Mouse (Mus musculus) midbrain, embryonic 10.5 days (tissue): ENCODE data around the gene Sec24b. TPM values are rescaled to one million over a fixed set of nuclear protein-coding genes. Genes with fewer than 3 reads are reported as not detected.

Experiments
- DNase-seq: peaks from one replicate; pipeline ENCODE4 v3.0.0-alpha.2; 2017; ENCODE audit warnings: low spot score
- H3K27ac ChIP-seq: fragments of 300-500 bp; sonication (generic); replicated peaks from 2 replicates; pipeline ENCODE4 v1.5.1; 2016; ENCODE audit warnings: mild to moderate bottlenecking
- H3K27me3 ChIP-seq: fragments of 300-500 bp; sonication (generic); 2 replicates; pipeline ENCODE4 v1.6.1; 2016; ENCODE audit warnings: low read depth, mild to moderate bottlenecking; ENCODE audit not compliant: poor library complexity, severe bottlenecking
- H3K36me3 ChIP-seq: fragments of 300-500 bp; sonication (generic); 2 replicates; pipeline ENCODE4 v1.6.1; 2016; ENCODE audit warnings: mild to moderate bottlenecking, moderate library complexity
- H3K4me1 ChIP-seq: fragments of 300-500 bp; sonication (generic); 2 replicates; pipeline ENCODE4 v1.6.1; 2016
- H3K4me3 ChIP-seq: fragments of 300-500 bp; sonication (generic); 2 replicates; pipeline ENCODE4 v1.5.1; 2016; ENCODE audit warnings: mild to moderate bottlenecking, moderate library complexity
- H3K9me3 ChIP-seq: fragments of 300-500 bp; sonication (generic); replicated peaks from 2 replicates; pipeline ENCODE4 v1.6.1; 2016; ENCODE audit warnings: mild to moderate bottlenecking
- WGBS: fragments of 180-500 bp; shearing (Covaris S2); methylation state at CpG from one replicate; pipeline ENCODE4 v1.1.7; 2016; 5-methylcytosine and 5-hydroxymethylcytosine counted together
- polyA plus RNA-seq: library from polyadenylated mRNA; unstranded; fragments of >200 nt; fragmentation: Nextera tagmentation; extraction: Ambion mirVana; gene quantifications from 2 replicates; pipeline ENCODE4 v1.2.1, GENCODE M21; 2016

Gene Sec24b
- polyA plus RNA-seq, 1 experiment from 2014 or later, result 32.4 TPM

DNA sequence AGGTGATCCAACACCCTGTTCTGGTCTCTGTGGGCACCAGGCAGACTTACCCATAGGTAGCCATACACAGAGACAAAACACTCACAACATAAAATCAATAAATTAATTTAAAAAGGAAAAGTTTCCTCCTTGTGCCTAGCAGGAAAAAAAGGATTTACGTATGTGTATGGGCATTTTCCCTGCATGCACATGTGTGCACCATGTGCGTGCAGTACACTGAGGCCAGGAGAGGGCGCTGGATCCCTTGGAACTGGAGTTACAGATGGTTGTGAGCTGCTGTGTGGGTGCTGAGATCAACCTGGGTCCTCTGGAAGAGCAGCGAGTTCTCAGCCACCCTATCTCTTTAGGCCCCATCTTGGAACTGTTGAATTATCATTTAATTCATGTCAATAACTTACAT, 76.0 kb downstream of the Sec24b start:
- H3K4me3 ChIP-seq, result no peak overlapping the region
- 91% methylated on average over 4 of the region's 4 CpGs for WGBS
- DNase-seq, result no peak
- peaks cover 89% of the 10 kb centered on the region for H3K36me3 ChIP-seq
- H3K4me1 ChIP-seq, result no peaks in the 10 kb centered on the region
- no peaks in the 10 kb centered on the region for H3K27me3 ChIP-seq
- no peaks in the 10 kb centered on the region for H3K9me3 ChIP-seq
- H3K27ac ChIP-seq, result no peak overlapping the region

DNA sequence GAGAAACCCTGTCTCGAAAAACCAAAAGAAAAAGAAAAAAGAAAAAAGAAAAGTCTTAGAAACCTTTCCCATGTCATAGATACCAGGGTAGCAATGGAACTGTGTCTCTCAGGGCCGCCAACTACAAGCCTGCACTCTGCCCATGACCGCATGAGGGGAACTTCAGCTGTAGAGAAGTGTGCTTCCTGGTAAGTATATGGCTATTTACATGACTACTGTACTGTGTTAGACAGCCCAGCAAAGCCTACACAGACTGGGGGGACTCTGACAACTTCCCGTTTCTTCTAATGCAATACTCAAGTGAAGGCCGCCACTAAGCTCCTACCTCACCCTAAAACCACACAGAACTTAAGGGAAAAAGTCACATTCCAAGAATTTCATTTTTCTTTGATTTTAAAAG, 76.6 kb downstream of the Sec24b start:
- Histone ChIP-seq H3K4me3 (no peak overlapping the region), H3K27ac (no peak overlapping the region), H3K9me3 (no peaks in the 10 kb centered on the region), H3K36me3 (peaks cover 84% of the 10 kb centered on the region), H3K4me1 (no peaks in the 10 kb centered on the region), H3K27me3 (no peaks in the 10 kb centered on the region)
- WGBS, result 95% methylated on average over 5 of the region's 5 CpGs
- DNase-seq, result no peak

DNA sequence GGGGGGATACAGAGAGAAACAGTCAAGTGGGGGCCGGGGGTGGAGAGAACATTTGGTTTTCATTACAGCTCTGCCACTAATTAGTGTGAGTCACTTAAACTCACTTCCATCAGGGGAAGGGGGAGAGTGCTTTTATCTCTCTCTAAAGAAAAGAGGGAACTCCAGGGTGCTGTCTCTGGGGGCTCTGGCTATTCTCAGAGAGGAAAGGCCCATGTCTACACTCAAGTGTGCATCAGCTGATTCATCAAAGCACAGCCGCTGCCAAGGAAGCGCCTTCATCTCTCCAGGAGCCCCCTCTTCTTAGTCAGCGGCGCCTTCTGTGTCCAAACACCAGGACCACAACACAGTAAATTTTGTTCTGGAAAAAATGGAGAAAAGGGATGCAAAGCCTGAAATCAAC, 79.1 kb downstream of the Sec24b start:
- Histone ChIP-seq H3K36me3 (peaks cover 59% of the 10 kb centered on the region), H3K4me3 (no peak overlapping the region), H3K27me3 (no peaks in the 10 kb centered on the region), H3K9me3 (no peaks in the 10 kb centered on the region), H3K4me1 (no peaks in the 10 kb centered on the region), H3K27ac (no peak overlapping the region)
- WGBS, result 81% methylated on average over 5 of the region's 5 CpGs
- DNase-seq, result no peak

DNA sequence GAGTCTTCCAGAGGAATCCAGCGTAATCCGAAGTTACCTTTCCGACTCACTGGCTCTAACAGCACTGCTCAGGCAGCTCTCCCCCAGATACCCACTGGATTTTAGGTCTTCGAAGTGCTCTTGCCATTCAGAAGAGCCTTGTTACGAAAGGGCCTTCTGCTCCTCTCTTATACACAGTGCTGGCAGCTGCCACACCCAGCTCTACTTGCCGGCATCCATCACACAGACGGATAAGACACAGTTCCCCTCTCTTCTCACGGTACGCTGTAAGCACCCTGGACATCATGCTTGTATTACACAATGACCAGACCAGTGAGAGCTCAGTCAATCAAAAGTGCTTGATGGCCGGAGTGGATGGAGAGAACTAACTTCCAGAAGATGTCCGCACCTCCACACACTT, 79.6 kb downstream of the Sec24b start:
- 95% methylated on average over 11 of the region's 11 CpGs for WGBS
- no peaks in the 10 kb centered on the region for H3K27me3 ChIP-seq
- H3K36me3 ChIP-seq, result peaks cover 53% of the 10 kb centered on the region
- H3K9me3 ChIP-seq, result no peaks in the 10 kb centered on the region
- no peak overlapping the region for H3K4me3 ChIP-seq
- H3K4me1 ChIP-seq, result no peaks in the 10 kb centered on the region
- no peak for DNase-seq
- H3K27ac ChIP-seq, result no peak overlapping the region

DNA sequence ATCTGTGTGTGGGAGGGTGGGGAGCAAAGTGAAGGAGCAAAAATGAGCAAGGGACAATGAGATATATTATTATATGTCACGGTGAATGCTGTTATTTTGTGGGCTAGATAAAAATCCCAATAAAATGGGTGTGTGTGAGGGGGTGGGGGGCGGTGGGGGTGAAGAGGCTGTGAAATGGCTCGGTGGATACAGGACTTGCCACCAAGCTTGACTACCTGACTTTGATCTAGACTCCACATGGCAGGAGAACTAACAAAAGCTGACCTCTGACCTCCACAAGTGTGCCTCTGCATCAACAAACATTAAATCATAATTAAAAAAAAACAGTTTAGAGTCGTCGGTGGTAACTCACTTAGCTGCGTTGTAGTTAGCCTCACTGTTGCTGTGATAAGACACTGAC, 81.8 kb downstream of the Sec24b start:
- Histone ChIP-seq H3K4me3 (no peak overlapping the region), H3K27ac (no peak overlapping the region), H3K36me3 (peaks cover 31% of the 10 kb centered on the region), H3K9me3 (no peaks in the 10 kb centered on the region), H3K27me3 (no peaks in the 10 kb centered on the region), H3K4me1 (no peaks in the 10 kb centered on the region)
- 63% methylated on average over 6 of the region's 6 CpGs for WGBS
- no peak for DNase-seq

DNA sequence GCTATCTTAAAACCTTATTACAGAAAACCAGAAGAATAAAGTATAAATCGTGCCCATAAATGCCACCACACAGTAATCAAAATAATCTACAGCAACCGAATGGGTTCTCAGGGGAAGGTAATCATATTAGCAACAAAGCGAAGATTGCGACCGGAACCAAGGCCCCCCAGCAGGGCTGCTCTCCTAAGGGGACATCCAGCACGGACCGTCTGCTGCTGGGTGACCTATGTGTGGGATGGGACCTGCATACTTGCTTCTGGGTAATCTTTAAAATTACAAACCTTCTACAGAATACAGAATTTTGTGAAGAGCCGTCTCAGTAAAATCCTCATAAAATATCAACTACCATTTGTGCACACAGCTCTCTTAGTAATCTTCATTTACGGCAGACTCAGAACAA, 82.6 kb downstream of the Sec24b start:
- Histone ChIP-seq H3K4me3 (no peak overlapping the region), H3K27me3 (no peaks in the 10 kb centered on the region), H3K27ac (no peak overlapping the region), H3K4me1 (no peaks in the 10 kb centered on the region), H3K9me3 (no peaks in the 10 kb centered on the region), H3K36me3 (peaks cover 23% of the 10 kb centered on the region)
- no peak for DNase-seq
- 89% methylated on average over 9 of the region's 9 CpGs for WGBS

DNA sequence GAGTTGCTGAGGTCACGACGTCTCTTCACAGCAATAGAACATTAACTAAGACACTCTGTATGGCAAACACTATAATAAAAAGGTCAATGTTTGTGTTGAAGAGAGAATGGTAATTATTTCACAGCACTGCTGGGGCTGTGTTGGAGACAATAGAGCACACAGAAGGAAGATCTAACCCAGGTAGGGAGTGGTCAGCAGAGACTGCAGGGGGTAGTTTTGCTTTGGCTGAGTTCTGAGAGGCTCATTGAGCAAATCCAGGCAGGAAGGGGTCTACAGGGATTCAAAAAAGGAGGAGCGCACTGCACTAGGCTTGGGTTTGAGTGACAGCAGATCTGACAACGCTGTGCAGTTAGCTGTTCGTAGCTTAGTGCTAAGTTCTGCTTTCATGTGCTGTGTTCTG, 85.0 kb downstream of the Sec24b start:
- Histone ChIP-seq H3K36me3 (peaks cover under 1% of the 10 kb centered on the region; the same call in 1 of the 2 replicates), H3K9me3 (no peaks in the 10 kb centered on the region), H3K4me3 (no peak overlapping the region), H3K4me1 (0 out of 2 replicates have a peak, but pooled peaks cover under 1% of the 10 kb centered on the region), H3K27ac (no peak overlapping the region), H3K27me3 (peaks cover 8% of the 10 kb centered on the region)
- WGBS, result 88% methylated on average over 5 of the region's 5 CpGs
- no peak for DNase-seq

DNA sequence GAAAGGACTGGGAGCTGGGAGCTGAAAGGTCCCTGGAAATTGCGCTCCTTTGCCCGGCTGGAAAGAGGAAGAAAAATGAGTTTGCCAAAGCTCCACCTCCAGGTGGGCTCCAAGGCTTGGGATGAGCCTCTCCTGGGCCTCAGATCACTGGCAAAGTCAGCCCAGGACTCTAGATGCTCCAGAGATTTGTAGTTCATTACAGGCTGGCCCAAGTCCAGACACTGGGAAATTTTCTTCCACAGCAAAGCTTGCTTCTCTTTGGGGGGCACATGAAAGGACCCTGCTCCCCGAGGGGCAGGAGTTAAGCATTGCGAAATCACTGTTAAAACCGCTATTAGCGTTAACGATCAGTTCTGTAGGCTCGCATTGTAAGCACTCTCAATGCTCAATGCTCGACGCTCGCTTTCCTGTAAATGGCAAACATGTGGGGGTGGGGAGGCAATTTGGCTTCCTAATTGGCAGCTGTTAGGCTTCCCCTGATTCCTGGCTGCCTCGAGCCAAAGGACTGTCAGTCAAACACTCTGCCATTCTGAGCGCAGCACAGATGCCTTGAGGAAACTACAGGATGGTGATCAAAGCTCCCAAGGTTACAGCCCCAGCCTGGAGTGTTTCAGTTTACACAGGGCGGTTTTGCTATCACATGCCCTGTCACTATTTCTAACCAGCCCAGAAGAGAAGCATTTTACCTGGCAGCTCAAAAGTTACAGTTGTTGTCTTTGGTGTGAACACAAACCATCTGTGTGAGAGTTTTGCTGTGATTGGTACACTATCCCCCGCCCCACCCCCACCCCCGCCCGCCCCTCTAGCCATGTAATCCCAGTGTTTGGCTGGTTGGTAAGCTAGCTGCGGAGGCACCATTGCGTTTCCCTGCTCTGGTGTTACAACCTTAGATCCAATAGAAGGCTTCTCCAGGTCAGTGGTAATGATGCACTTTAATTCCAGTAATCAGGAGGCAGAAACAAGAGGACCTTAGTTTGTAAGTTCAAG, 90.5 kb downstream of the Sec24b start:
- no peaks in the 10 kb centered on the region for H3K9me3 ChIP-seq
- DNase-seq, result no peak
- H3K4me3 ChIP-seq, result peak overlapping the region; percentile 67
- WGBS, result 22% methylated on average over 19 of the region's 19 CpGs
- H3K27me3 ChIP-seq, result peaks cover 46% of the 10 kb centered on the region
- H3K27ac ChIP-seq, result no peak overlapping the region
- no peaks in the 10 kb centered on the region for H3K36me3 ChIP-seq
- peaks cover 20% of the 10 kb centered on the region for H3K4me1 ChIP-seq

DNA sequence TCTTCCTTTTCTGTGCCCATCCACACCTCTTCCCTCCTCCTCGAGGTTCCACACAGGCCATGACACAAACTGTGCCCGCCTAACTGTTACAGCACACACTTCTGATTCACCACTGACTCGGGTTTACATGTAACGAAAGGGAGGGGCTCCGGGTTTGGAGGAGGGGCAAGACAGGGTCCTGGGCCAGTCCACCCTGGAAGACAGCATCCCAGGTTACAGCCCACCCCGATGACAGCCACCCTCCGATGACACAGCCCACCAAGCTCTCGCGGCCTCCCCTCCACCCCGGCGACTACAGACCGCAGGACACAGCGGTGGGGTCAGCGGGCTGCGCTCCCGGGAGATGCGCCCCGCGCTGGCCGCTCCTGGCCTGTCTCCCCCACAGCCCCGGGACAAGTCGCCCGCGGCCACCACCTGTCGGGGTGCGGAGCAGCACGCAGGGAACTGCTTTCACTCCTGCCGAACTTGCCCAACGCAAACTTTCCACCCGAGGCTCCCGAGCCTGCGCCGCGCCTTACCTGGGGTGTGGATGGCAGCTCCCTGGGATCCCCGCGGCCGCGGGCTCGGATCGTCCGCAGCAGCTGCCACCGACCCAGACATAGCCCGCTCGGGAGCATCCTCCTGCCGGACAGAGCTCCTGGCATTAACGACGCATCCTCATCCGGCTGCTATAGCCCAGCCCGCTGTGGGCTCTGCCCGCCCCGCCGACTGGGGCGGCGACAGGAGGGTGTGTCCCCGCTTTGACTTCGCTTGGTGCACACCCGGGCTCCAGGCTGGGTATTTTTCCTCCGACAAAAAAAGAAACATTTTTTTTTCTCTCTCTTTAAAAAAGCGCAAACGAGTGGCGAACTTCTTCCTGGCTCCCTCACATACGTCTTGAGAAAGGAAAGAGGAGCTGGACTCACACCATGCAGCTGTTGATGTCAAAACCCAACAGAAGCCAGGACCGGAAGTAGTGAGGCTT, 91.6 kb downstream of the Sec24b start, which contains the start of gene Mcub:
TSS of gene Mcub (minus strand) at position 775 of the 964 bp plus-strand sequence.
- Histone ChIP-seq H3K4me3 (peak within 1 kb of the TSS; percentile 67), H3K27me3 (peaks cover 46% of the 10 kb centered on the region), H3K4me1 (peaks cover 20% of the 10 kb centered on the region), H3K27ac (0 out of 2 replicates have a peak within 1 kb of the TSS, but pooled peaks have one; percentile 2), H3K9me3 (no peaks in the 10 kb centered on the region), H3K36me3 (no peaks in the 10 kb centered on the region)
- peak; percentile 61 for DNase-seq
- WGBS, result under 1% methylated on average over 63 of the region's 63 CpGs

DNA sequence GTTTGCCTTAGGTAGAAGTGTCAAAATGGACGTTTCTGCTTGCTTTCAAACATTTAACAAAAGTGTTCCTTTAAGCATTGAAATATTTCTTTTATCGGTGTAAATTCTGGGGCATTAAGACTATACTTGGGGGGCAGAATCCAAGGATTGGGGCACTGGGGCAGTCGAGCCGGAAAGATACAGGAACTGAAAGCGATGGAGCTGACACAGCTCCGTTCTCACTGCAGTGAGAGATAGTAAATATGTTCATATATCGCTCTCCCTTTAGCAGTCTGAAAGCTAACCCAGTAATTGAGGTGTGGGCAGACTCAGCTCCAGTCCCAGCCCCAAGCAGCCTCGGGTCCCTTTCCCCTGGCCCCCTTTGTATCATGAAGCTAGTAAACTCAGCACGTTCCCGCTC, 92.3 kb downstream of the Sec24b start:
- H3K4me1 ChIP-seq, result peaks cover 20% of the 10 kb centered on the region
- H3K36me3 ChIP-seq, result no peaks in the 10 kb centered on the region
- peaks cover 46% of the 10 kb centered on the region for H3K27me3 ChIP-seq
- no peak for DNase-seq
- no peak overlapping the region for H3K27ac ChIP-seq
- H3K9me3 ChIP-seq, result no peaks in the 10 kb centered on the region
- H3K4me3 ChIP-seq, result peak overlapping the region; percentile 67
- WGBS, result 34% methylated on average over 10 of the region's 10 CpGs

DNA sequence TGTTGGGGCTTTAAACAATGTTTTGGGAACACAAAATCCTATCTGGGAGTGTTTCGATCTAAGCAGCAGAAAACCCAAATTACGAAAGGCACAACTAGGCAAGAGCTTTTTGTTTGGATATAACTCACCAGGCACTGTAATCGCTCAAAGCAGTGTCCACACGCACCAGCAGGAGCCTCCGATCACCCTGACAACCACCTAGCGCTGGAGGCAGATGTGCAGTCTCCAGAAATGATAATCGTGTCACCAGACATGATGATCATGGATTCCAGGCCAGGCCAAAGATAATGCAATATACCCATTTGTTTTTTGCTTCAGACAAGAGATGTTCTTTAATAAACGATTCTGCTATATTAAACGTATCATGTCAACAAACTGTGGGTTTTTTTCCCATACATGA, 93.5 kb downstream of the Sec24b start:
- WGBS, result 85% methylated on average over 9 of the region's 9 CpGs
- Histone ChIP-seq H3K9me3 (no peaks in the 10 kb centered on the region), H3K36me3 (no peaks in the 10 kb centered on the region), H3K4me1 (peaks cover 20% of the 10 kb centered on the region), H3K4me3 (no peak overlapping the region), H3K27me3 (peaks cover 46% of the 10 kb centered on the region), H3K27ac (no peak overlapping the region)
- no peak for DNase-seq

DNA sequence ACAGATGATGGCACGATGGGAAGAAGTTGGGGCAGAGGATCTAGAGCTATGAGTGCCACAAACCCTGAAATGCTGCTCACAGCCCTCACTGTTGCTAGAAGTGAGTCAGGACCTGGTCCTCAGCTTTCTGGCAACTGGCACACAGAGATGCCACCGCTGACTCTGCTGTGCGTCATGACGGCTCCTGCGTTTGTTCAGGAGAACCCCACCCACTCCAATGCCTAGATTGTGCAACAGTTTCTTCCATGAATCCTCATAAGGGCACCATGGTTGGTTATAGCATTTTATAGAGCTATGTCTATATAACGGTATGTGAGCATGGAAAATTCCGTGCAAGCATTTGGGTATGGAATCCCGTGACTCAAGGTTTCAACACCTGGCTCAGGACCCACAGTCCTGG, 96.7 kb downstream of the Sec24b start:
- 91% methylated on average over 8 of the region's 8 CpGs for WGBS
- Histone ChIP-seq H3K27me3 (peaks cover 22% of the 10 kb centered on the region), H3K4me3 (no peak overlapping the region), H3K27ac (no peak overlapping the region), H3K36me3 (no peaks in the 10 kb centered on the region), H3K4me1 (peaks cover 7% of the 10 kb centered on the region), H3K9me3 (no peaks in the 10 kb centered on the region)
- DNase-seq, result no peak
